Mouse (Mus musculus) spleen, adult 18-20 months (tissue): Measurements from ENCODE around the gene Afp.

Experiments used
- DNase-seq, 2 experiments: peaks; one replicate each; pipeline ENCODE4 v3.0.0; 2022; ENCODE audit warnings: mixed read lengths in 2 of 2

The Afp gene

DNA sequence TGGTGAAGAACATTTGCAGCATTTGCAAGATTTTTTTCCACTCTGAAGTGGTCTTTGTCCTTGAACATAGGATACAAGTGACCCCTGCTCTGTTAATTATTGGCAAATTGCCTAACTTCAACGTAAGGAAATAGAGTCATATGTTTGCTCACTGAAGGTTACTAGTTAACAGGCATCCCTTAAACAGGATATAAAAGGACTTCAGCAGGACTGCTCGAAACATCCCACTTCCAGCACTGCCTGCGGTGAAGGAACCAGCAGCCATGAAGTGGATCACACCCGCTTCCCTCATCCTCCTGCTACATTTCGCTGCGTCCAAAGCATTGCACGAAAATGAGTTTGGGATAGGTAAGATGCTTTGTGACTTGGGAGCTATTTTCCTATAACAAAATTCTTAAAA lies at the start of gene Afp:
TSS of gene Afp (plus strand) at position 220 of the 400 bp plus-strand sequence.
- no peak for DNase-seq

DNA sequence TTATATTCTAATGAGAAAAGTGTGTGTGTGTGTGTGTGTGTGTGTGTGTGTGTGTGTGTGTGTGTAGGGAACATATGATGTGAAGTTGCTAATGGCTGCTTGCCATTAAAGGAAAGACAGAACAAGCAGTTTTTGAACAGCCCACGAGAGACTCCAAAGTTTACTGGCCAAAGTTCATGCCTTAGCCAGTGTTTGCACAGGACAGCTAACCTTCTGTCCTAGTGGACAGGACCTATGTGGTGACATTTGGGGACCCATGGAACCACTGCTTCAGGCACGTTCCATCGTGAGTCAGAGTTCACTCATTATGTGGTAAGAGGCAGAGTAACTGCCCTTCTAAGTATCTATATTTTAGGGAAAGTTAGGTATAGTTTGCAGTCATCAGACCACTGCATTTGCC lies 43.0 kb upstream of the Afp start:
- no peak for DNase-seq

DNA sequence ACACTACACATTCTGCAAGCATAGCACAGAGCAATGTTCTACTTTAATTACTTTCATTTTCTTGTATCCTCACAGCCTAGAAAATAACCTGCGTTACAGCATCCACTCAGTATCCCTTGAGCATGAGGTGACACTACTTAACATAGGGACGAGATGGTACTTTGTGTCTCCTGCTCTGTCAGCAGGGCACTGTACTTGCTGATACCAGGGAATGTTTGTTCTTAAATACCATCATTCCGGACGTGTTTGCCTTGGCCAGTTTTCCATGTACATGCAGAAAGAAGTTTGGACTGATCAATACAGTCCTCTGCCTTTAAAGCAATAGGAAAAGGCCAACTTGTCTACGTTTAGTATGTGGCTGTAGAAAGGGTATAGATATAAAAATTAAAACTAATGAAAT lies 40.6 kb upstream of the Afp start:
- DNase-seq: no peak

DNA sequence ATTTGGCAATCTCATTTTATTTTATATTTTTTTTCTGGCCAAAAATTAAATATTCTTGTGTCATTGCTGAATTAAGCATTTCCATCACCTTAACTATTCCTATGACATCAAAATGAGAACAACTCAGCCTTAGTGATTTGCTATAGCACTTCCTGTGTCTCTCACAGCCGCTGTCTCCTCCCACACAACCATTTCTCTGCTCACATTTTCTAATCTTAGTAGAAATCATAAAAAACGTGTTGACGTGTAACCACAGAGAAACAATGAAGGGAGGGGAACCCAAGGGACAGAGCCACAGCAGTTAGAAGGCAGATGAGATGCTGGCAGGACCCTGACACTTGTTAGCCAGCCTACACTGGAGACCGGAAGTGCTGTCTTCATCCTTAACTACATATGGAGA lies 37.8 kb upstream of the Afp start:
- DNase-seq: no peak

DNA sequence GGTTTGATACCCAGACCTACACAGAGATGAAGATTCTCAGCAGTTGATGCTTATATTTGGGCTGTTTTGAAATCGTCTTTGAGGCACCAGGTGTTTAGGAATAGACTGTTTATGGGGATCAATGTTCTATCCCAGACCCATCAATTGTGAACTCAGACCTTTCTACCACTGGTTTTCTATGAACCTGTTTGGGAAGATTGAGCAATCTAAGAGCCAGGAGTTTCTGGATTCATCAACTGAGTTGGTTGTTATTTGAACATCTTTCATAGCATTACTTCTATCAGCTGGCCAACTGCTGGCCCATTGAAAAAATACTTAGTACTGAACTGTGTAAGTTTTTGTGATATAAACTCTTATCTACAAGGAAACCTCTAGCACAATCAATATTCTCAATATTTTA lies 33.3 kb upstream of the Afp start:
- no peak for DNase-seq

DNA sequence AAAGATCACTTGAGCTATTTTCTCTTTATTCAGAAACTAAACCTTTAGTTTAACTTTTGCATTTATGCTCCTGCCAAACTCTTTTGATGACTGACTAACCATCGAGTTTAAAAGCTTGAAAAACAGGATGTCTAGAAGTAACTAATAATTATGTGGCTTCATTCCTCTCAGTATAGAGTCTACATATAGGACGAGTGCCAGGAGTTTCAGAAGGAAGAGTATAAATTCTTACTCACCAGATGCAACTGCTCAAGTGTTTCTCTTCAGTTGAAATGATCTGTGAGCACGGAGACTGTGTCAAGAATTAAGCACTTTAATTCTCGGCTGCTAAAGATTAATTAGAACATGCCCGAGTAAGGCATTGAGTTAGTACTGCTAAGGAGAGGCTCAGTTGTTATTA lies 31.8 kb upstream of the Afp start:
- DNase-seq: no peak

DNA sequence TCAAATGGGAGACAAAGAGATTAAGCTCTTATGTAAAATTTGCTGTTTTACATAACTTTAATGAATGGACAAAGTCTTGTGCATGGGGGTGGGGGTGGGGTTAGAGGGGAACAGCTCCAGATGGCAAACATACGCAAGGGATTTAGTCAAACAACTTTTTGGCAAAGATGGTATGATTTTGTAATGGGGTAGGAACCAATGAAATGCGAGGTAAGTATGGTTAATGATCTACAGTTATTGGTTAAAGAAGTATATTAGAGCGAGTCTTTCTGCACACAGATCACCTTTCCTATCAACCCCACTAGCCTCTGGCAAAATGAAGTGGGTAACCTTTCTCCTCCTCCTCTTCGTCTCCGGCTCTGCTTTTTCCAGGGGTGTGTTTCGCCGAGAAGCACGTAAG lies 29.9 kb upstream of the Afp start, which contains the start of gene Alb:
TSS of gene Alb (plus strand) at position 279 of the 400 bp plus-strand sequence.
- DNase-seq: no peak

DNA sequence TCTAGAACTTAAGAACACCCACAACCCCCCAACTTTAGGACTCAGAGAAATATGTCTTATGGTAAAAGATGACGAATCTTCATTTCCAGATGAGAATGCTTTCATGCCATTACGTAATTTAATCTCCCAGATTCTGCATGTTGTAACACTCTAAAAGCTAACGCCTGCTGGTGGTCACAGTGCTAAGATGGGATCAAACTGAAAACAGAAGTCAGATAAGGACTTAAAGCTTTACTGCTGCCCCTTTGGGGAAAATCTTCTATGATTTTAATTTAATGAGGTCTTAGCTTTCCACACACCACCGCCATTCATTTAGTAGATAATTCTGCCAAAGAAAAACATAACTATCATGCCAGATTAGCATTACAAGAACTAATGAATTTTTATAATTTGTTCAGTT lies 23.7 kb upstream of the Afp start:
- no peak for DNase-seq

DNA sequence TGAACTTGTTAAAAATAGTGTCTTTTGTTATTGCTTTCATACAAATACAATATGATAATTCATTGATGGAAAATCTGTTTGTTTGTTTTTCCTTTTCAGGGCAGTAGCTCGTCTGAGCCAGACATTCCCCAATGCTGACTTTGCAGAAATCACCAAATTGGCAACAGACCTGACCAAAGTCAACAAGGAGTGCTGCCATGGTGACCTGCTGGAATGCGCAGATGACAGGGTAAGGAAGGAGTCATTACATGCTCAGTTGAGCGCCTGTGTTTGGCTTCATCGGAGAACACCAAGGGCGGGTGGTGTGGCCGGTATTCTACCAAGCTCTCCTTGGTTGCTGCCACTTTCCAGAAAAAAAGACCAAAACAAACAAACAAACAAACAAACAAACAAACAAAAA lies 23.3 kb upstream of the Afp start:
- no peak for DNase-seq

DNA sequence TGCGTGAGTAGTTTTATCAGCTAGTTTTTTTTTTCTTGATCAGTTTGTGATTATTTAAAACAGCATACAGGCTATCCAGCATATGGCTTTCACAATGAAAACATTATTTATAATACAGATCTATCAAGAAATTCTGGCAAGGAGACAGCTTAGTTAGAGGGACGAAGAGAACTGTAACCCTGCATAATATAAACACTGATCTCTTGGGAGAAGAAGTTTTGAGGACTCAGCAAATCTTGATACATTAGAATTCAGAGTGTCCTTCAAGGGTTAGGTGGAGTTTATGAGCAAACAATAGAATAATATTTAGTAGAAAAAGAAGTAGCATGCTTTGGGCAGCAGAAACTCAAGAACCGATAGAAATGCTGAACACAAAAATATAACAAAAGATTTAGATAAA lies 19.7 kb upstream of the Afp start:
- DNase-seq: no peak

DNA sequence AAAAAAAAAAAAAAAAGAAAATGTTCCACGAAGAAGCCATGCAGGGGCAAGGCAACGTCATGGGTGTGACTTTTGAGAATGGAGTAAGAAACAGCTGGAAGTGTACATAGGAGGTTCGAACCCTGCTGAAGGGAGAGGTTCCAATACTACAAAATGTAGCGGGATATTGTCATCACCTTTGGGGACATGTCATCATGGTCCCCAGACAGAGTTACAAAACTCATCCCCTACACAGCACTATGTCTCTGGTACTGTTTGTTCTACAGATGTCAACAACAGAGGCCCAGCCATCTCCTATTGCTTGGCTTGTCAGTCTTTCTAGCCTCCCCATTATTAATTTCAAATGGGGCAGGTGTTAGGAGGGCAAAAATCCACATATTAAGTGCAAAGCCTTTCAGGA lies 16.6 kb upstream of the Afp start:
- no peak for DNase-seq

DNA sequence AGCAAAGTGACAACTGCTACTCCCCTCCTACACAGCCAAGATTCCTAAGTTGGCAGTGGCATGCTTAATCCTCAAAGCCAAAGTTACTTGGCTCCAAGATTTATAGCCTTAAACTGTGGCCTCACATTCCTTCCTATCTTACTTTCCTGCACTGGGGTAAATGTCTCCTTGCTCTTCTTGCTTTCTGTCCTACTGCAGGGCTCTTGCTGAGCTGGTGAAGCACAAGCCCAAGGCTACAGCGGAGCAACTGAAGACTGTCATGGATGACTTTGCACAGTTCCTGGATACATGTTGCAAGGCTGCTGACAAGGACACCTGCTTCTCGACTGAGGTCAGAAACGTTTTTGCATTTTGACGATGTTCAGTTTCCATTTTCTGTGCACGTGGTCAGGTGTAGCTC lies 16.2 kb upstream of the Afp start:
- DNase-seq: no peak

DNA sequence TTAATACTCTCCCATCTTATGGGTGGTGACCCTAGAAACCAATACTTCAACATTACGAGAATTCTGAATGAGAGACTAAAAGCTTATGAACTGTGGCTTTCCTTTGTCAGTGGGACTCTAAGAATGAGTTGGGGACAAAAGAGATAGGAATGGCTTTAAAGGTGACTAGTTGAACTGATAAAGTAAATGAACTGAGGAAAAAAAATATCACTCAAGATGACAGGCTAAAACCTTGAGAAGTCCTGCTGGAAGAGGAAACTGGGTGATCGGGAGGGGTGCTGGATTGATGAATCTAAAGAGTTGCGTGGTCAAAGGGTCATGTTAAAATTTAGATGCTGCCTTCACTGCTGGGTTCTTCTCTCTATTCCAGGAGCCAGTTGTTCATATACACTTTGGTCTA lies 13.8 kb upstream of the Afp start:
- no peak for DNase-seq

DNA sequence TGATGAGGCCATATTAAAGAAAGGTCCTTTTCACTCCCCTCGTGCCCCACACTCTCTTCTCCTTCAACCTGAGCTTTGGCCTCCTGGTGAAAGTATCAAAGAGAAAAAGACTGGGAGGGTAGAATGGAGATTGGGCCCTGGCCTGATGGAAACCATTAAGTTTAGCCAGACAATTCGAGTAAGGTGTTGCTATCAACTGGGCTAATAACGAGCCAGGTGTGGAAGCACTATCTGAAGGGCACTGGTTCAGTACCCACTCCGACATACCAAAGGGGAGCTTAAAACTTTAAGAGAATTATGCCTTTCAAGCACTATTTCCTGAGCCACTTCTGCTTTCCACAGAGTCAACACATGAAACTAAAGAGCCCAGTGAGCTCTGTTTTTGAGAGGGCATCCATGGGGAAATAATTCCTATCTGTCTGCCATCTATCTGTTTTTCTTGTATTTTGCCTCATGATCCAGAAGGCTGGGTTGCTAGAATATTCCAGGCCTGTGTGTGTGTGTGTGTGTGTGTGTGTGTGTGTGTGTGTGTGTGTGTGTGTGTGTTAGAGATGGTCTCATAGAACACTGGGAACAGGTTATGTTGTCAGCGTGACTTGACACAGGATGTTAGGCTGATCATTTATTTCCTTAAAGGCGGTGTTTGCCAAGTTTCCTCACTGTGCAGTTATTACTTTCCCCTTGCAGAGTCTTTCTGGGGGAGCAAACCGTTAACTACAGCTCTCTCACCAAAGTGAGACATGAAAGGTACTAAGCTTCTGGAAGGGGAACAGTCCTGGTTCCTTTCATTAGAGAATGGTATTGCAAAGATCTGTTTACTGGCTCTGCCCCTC lies 13.0 kb upstream of the Afp start:
- no peak for DNase-seq

DNA sequence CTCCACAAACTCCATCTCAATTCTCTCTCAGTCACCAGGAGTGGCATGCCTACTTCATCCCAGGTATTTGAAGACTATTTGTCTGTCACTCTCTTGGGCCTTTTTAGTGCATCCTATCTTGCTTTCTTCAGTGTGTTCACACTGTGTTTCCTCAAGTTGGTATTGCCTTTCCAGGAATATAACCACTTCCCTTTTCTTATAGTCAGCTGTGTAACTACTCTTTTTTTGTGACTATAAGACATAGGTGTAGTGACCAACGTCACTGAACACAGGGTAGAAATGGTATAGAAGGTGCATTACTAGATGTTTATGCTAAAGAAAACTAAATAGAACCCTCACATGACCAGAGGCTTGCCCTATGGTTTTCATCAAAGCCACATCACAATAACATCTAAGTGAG lies 11.7 kb upstream of the Afp start:
- DNase-seq: no peak

DNA sequence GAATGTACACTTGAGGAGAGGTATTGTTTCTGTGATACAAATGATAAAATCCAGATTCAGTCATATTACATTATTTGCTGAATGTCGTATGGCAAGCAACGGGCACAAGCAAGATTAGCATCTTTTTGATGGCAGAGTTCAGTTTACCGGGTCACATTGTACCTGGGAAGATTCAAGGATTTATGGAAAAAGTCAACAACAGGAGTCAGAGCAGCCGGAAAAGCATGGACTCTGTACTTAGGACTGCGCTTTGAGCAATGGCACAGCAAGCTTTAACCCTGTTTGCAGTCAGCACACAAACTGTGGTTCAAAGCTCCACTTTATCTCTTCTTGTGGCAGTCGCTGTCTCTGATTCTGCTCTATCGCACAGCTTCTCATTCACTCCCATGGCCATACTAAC lies 4.9 kb upstream of the Afp start:
- DNase-seq: no peak

DNA sequence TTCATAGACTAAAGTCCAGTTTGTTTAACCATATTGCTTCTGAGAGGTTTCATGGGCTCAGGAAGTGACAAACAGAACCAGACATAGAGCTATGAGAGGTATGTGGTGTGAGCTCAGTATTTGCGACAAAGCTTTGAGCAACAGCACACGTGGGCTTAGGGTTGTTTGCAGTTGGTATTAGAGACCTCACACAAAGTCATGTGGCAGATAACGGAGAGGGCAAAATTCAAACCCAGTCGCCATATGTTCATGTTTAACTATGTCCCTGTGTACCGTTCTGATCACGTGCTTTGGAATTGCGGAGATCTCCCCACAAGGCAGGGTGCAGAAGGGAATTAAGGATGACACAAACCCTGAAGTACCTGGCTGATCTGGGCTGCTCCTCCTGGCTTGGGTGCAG lies 2.2 kb upstream of the Afp start:
- DNase-seq: no peak

DNA sequence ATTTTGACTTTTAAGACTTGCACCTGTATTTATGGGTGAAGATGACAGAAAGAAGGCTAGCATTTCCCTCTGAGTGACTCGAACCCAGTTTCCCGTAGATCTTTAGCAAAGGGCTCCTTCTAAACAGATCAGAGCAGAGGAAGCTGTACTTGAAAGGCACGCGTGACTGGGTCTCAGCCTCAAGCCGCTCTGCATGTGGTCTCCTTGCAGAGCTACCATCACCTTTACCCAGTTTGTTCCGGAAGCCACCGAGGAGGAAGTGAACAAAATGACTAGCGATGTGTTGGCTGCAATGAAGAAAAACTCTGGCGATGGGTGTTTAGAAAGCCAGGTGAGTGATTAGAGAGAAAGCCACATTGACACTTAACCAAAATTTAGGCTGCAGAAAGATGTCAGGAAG lies 1.9 kb downstream of the Afp start:
- DNase-seq: peak; percentile 45 to 46

DNA sequence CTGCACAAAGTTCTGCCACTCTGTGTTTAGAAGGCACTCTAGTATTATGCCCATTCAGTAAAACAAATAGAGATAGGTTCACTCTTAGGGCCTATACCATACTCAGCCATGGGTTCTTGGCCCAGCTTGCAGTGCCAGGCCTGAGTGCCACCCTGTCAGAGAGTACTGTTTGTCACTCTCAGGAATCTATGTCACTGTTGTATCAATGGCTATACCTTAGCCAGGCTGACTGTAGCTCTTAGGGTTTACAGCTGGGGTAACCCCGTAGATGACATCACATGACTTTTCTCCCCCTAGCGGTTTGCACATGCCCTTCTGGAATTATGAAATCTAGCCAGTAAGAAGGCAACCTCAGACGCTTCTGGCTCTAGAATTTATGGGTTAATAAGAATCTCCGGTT lies 3.8 kb downstream of the Afp start:
- no peak for DNase-seq

DNA sequence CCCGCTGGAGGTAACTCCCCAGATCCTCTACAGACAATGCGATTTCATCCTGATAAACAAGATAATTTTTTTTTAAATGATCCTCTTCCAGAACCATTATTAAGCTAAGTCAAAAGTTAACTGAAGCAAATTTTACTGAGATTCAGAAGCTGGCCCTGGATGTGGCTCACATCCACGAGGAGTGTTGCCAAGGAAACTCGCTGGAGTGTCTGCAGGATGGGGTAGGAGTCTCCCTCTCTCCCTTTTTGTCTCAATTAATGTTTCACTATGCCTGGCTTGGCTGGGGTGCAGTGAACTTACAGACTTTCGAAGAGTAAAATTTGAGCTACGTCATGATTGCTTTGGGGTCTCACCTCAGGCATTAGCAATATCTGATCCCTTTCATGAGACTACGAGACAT lies 9.0 kb downstream of the Afp start:
- no peak for DNase-seq

DNA sequence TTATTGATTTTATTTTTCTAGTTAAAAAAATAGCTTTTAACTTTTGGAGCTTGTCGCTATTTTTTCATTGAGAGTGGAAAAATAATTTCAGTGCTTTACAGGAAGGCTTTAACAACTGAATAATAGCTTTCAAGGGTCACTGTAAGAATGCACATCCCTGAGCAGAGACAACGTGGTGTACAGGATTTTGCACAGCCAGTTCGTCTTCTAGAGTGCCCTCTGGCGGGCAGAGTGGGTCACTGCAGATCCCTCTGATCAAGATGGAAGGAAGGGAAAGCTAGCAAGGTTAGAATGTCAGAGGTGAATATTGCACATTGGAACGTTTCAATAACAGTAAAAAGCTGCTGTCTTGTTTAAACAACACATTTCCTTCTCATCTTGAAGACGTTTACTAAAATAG lies 10.2 kb downstream of the Afp start:
- DNase-seq: peak; percentile 45 to 77

DNA sequence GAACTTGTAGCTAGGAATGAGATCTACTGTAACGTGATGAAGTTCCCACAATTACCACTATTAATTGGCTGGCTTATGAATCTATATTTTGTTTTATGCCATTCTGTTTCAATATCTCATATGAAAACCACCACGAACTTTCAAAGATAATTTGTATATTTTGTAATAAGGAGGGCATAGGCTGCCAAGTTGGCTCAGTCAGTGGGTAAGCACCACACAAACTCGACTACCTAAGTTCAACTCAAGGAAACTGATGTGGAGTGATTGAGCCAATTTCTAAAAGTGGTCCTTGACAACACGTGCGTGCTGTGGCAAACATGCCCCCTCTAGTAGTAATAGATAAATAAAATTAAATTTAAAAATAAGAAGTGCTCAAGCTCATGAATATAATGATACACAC lies 11.2 kb downstream of the Afp start:
- DNase-seq: no peak

DNA sequence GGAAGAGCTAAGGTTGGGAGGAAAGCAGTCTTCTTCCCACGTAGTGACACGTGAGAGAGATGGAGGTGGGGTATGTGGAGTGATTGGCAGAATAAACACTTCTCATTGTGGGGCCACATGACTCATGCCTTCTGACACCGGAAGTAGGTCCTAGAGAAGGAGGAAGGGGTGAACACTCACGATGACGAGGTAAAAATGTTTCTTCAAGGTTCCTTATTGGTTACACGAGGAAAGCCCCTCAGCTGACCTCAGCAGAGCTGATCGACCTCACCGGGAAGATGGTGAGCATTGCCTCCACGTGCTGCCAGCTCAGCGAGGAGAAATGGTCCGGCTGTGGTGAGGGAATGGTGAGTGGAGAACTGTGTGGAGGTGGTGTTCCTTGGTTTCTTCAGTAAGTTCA lies 14.2 kb downstream of the Afp start:
- DNase-seq: no peak

DNA sequence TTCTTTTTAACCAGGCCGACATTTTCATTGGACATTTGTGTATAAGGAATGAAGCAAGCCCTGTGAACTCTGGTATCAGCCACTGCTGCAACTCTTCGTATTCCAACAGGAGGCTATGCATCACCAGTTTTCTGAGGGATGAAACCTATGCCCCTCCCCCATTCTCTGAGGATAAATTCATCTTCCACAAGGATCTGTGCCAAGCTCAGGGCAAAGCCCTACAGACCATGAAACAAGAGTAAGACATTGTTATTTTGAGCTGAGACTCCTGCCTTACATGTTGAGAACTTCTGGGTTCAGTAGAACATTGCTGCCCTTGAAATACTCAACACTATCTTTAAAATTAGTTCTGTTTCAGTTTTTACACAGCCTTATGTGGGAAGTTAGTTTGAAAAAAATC lies 16.0 kb downstream of the Afp start:
- no peak for DNase-seq

DNA sequence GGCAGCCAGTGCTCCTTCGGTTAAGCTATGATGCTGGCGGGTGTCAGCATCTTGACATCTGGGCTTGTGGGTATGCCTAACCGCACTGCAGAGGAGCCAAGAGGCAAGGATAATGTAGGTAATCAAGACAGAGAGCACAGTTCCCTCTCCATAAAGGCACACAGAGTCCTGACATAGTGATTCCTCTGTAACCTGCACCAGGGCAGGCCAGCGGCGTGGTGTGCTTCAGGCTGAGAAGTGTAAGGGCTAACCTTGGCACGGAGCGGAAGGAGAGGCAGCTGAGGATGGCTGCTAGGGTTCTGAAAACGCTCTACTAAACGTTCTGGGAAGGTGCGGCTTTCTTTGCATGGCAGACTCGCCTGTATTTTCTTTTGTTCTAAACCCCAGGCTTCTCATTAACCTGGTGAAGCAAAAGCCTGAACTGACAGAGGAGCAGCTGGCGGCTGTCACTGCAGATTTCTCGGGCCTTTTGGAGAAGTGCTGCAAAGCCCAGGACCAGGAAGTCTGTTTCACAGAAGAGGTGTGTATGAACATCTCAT lies 16.9 kb downstream of the Afp start:
- no peak for DNase-seq
